Mouse (Mus musculus) C2C12 (cell line): ENCODE results near the gene Fam243.

ENCODE experiments used
- CEBPB ChIP-seq: IDR thresholded peaks from one replicate; pipeline ENCODE4 v1.6.1; 2011; ENCODE audit warnings: low read depth, mild to moderate bottlenecking, control low read depth, moderate library complexity
- CTCF ChIP-seq: IDR thresholded peaks from one replicate; pipeline ENCODE4 v1.5.1; 2011; ENCODE audit not compliant: control insufficient read depth, insufficient read depth, insufficient read length
- MYOG ChIP-seq: IDR thresholded peaks from one replicate; pipeline ENCODE4 v1.6.1; 2011; ENCODE audit not compliant: control insufficient read depth, insufficient read length; ENCODE audit errors: extremely low read depth

DNA sequence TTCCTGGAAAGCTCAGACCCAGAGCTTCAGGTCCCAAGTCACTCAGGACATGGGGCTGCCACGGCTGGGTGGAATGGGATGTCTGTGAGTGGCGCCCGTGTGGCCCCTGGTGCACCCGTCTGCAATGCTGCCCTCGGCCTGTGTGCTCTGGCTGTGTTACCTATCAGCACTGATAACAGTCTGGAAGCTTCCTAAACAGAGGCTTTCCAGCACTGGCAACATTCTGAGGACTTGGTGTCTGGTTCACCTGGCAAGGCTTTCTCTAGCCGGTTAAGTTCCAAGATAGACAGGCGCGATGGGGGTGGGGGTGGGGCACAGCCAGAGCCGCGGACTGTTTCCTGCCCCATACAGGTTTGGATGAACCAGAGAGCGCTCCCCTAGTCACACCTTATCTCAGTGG, 34.7 kb upstream of the Fam243 start:
- TF ChIP-seq CEBPB (no peak), CTCF (no peak), MYOG (no peak)
